Mouse (Mus musculus): Measurements from ENCODE around the gene Hoxd11. TPM values are rescaled to one million over a fixed set of nuclear protein-coding genes. Genes with fewer than 3 reads are reported as not detected.

Gene Hoxd11
- total RNA-seq, 4 experiments from 2014 or later = not detected

DNA sequence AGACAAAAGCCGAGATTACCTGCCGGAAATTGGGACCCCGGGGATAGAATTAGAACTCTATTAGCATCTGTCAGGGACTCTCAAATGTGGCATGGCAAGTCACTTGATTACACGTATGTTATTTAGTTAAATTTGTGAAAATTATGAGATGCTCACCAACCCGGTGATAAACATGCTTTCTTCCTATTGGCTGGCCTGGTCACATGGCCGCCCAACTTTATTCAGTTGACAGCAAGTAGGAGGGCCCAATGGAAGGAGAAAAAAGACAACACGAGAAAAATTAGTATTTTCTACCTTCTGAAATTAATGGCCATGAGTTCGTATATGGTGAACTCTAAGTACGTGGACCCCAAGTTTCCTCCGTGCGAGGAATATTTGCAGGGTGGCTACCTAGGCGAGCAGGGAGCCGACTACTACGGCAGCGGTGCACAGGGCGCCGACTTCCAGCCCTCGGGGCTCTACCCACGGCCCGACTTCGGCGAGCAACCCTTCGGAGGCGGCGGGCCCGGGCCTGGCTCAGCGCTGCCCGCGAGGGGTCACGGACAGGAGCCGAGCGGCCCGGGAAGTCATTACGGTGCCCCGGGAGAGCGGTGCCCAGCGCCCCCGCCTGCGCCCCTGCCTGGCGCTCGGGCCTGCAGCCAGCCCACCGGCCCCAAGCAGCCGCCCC, 47.7 kb downstream of the Hoxd11 start:
- DNase-seq (ENCODE audit: low spot score in 2 of 2) = no peak

GRCm38 (mm10) chr2:74727640-74728302, 48.4 kb downstream of the Hoxd11 start:
- no peak for DNase-seq (ENCODE audit: low spot score in 2 of 2)

GRCm38 (mm10) chr2:74728303-74728680, 48.9 kb downstream of the Hoxd11 start:
- DNase-seq (ENCODE audit: low spot score in 2 of 2) = no peak

DNA sequence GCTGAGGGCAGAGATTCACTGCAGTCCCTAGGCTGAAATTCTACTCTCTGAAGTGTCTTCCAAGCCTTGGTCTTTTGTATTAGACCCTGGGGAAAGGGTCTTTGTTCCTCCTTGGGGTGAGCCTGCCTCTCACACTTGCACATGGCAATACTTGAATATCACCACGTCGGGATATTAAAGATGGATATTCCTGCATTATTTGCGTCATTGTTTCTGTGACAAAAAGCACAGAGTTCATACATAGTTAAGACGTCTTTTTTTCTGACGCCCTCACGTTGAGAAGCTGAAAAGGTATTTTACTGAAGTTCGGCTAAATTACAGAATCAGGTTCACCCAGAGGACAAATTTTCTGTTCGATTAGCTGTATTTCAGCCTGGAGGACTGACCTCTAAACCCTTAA, 51.0 kb downstream of the Hoxd11 start:
- DNase-seq (ENCODE audit: low spot score in 2 of 2) = no peak

DNA sequence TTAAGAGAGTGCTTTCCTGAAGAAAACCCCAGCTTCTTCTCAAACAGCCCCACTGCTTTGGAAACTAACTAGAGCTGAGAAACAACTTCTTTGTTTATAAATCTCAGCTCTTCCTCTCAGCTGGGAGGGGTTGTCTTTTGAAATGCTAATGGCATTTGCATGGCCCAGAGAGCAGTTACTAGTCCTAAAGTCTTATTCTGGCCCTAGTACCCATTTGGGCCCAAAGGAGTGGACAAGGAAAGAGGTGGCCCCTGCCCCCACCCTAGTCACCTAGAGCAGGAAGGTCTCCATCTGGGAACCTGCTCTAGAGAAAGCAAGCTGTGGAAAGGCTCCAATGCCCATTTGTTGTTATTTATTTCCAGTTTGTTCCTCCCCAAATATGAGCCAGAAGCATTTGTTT, 51.7 kb downstream of the Hoxd11 start:
- DNase-seq (ENCODE audit: low spot score in 2 of 2) = no peak

- DNase-seq (ENCODE audit: low spot score in 2 of 2) = no peak
These were observed 52.6 kb downstream of the Hoxd11 start for GRCm38 (mm10) chr2:74731799-74732512.

DNA sequence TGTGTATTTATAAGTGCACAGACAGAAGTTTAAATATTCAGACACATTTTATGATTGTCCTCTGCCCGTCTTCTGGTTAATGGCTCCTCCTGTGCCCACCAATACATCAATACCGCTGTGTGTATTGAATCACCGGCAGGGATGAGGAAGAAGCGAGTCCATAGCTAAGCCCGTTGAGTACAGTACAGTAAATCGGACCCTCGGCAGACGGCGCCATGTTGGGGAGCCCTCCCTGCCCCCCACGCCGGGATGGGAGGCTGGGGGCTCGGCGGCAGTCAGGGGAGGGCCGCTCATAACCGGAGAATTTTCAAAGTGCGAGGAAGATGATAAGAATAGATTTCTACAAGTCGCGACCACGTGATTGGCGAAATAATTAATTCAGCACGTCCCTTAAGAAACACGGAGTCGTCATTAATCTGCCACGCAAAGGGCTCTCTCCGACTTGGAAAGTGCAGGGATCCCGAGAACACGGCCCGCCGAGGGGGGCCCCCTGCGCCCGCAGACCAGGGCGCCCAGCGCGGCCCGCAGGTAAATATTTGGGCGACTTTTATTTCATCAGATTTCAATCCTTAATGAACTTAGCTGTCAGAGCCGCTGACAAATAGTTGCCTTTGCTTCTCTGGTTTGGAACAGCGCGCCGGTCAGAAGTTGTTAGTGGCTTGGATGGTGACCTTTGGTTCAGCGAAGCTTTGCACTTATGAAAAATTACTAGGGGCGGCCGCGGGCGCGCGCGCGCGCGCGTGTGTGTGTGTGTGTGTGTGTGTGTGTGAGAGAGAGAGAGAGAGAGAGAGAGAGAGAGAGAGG, 53.4 kb downstream of the Hoxd11 start:
- no peak for DNase-seq (ENCODE audit: low spot score in 2 of 2)

DNA sequence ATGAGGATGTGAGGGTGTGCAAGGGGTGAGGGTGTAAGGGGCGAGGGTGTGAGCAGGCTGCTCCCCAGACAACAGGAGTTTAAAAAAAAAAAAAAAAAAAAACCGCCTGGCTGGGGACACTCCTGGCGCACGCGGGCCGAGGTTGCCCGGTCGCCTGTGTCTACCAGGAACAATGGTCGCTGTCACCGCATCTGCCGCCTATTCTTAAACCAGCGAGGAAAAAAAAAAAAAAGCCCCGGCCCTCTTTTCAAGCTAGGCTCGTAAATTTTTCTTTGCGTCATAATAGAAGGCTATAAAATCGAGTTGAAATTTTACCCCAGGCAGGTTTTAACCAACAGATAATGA, 53.9 kb downstream of the Hoxd11 start:
- no peak for DNase-seq (ENCODE audit: low spot score in 2 of 2)

GRCm38 (mm10) chr2:74733765-74734164, 54.4 kb downstream of the Hoxd11 start:
- no peak for DNase-seq (ENCODE audit: low spot score in 2 of 2)

DNA sequence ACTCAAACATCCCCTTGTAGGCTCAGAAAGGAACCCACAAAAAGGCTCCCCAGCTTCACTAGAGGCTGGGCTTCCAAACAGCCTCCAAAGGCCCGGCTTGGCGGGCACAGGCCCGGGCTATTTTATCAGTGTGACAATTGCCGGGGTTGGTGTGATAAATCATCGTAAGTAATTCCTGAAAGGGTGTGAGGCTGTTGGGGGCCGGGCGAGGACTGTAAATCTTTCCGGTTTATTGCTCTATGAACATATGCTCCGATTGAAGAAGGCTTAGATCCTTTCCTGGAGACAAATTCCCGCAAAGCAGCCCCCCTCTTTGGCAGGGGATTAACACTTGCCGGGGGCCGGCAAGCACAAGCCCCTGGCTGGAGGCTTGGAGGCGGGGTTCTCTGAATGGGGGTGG, 55.1 kb downstream of the Hoxd11 start:
- no peak for DNase-seq (ENCODE audit: low spot score in 2 of 2)

DNA sequence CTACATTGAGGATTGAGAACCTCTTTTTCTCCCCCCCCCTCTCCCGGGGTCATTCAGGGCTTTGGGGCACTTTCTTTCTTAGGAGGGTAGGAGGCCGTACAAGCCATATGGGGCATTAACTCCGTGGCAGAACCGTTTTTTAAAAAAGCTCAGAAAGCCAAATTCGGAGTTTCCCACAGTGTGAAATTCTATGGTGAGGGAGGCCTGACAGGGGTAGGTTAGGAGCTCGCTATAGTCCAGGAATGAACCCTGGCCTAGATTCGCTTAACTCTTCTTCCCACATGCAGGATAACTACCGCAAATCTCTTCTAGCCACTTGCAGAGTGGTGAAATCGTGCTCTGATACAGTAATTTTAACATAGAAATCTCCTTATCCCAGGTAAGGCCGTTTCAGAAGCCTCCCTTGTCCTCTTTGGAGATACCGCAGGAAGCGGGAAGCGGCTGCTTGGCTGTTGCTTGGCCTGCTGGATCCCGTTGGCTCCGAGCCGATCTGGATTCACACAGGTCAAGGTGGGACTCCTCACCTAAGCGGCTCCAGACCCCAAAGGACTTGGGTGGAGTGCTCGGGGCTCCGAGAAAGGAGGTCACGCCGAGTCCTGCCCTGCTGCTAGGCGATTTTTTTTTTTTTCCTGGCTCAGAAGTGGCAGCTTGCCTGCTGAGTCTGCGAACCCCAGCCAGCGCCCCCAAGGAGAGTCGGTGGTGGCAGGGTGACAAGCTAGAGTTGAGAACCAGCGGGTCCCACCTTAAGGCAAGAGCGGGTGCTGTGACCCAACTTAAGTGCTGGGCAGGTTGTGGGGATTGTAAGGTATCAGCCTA, 55.8 kb downstream of the Hoxd11 start:
- DNase-seq (ENCODE audit: low spot score in 2 of 2) = no peak

- DNase-seq (ENCODE audit: low spot score in 2 of 2) = no peak
These were observed 56.7 kb downstream of the Hoxd11 start for GRCm38 (mm10) chr2:74735851-74736687.

Small RNA genes within 50 kb of the gene (microRNA-seq; reads per million reads assigned to microRNA genes)
- gene Gm44463 (0 reads per million in 2 experiments), gene Mir10b (71.1 to 114 reads per million in 2 experiments)

Other genes starting within 250 kb of the Hoxd11 start
- gene Lnpk, start 100.1 kb upstream of the Hoxd11 start, total RNA-seq (2022) = 10 to 100 TPM; 49.6 to 66.6 (median 60.5) TPM
- not detected for gene Evx2, start 20.0 kb upstream of the Hoxd11 start, total RNA-seq (2022)
- gene Hoxd13, start 11.2 kb upstream of the Hoxd11 start, total RNA-seq (2022) = not detected
- not detected for gene Hoxd12, start 4.5 kb upstream of the Hoxd11 start, total RNA-seq (2022)
- gene Hoxd10, start 12.4 kb downstream of the Hoxd11 start, total RNA-seq (2022) = not detected
- gene Hoxd9, start 18.2 kb downstream of the Hoxd11 start, total RNA-seq (2022) = not detected
- not detected for gene Hoxd8, start 25.1 kb downstream of the Hoxd11 start, total RNA-seq (2022)
- not detected for gene Hoxd3, start 32.4 kb downstream of the Hoxd11 start, total RNA-seq (2022)
- not detected for gene Hoxd4, start 32.4 kb downstream of the Hoxd11 start, total RNA-seq (2022)
- gene Gm28230, start 47.2 kb downstream of the Hoxd11 start, total RNA-seq (2022) = not detected
- under 1 TPM in 2 of 4 experiments, not detected in 2; 0.17 to 0.27 TPM for gene Hoxd1, start 83.4 kb downstream of the Hoxd11 start, total RNA-seq (2022)
- gene Mtx2, start 146.2 kb downstream of the Hoxd11 start, total RNA-seq (2022) = 10 to 100 TPM; 41.0 to 46.5 (median 43.9) TPM